Mouse (Mus musculus) liver, adult 2 months (tissue): Measurements from ENCODE around the gene Slc35a3.

ENCODE experiments used
- CTCF ChIP-seq: fragments of 200-500 bp; IDR thresholded peaks from 2 replicates; pipeline ENCODE4 v1.5.1; 2011; ENCODE audit warnings: low read depth, low read length, control low read depth
- POLR2A ChIP-seq: fragments of 200-500 bp; IDR thresholded peaks from 2 replicates; pipeline ENCODE4 v1.6.1; 2011; ENCODE audit warnings: low read length, control low read depth; ENCODE audit not compliant: insufficient read depth; ENCODE audit errors: extremely low read depth

DNA sequence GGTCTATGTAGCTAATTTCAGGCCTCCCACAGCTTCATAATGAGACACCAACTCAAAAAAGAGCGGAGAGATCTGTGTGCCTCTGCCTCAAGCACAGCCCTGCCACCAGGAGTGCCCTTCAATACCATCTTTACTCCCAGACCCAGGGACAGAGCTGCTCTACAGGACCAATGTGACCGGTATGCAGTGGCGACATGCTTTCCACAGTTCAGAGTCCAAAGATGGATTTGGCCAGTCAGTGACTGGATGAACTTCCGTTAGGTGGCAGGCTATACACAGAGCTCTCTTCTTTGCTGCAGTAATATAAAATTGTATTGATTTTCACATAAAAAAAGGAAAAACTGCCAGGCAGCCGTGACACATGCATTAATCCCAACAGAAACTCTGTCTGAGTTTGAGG, 8.8 kb downstream of the Slc35a3 start:
- TF ChIP-seq POLR2A (no peak), CTCF (peak; percentile 34)
